Mouse (Mus musculus) myocyte (in vitro differentiated cells): Measurements from ENCODE around the gene Eipr1.

ENCODE experiments used
- CEBPB ChIP-seq: IDR thresholded peaks from 2 replicates; pipeline ENCODE4 v1.6.1; 2011; ENCODE audit warnings: mild to moderate bottlenecking, moderate library complexity; ENCODE audit not compliant: poor library complexity, insufficient read depth, severe bottlenecking
- E2F4 ChIP-seq: IDR thresholded peaks from one replicate; pipeline ENCODE4 v1.6.1; 2011; ENCODE audit warnings: mild to moderate bottlenecking, control low read depth, moderate library complexity; ENCODE audit not compliant: insufficient read depth
- MYOD1 ChIP-seq, 3 experiments: IDR thresholded peaks; one replicate each; pipeline ENCODE4 v1.6.1; 2011; ENCODE audit warnings: control low read depth in 2 of 3, low read depth in 2 of 3, mild to moderate bottlenecking in 2 of 3, moderate library complexity in 1 of 3; ENCODE audit not compliant: insufficient read length in 2 of 3, control insufficient read depth in 1 of 3
- POLR2A ChIP-seq: IDR thresholded peaks from one replicate; pipeline ENCODE4 v1.6.1; 2011; ENCODE audit warnings: low read depth, mild to moderate bottlenecking, control low read depth, moderate library complexity; ENCODE audit not compliant: insufficient read length
- POLR2AphosphoS2 ChIP-seq: IDR thresholded peaks from one replicate; pipeline ENCODE4 v1.6.1; 2011; ENCODE audit warnings: low read depth, control low read depth; ENCODE audit not compliant: insufficient read length
- TCF12 ChIP-seq: IDR thresholded peaks from one replicate; pipeline ENCODE4 v1.6.1; 2011; ENCODE audit warnings: mild to moderate bottlenecking, control low read depth; ENCODE audit not compliant: poor library complexity, insufficient read depth, severe bottlenecking
- USF1 ChIP-seq: IDR thresholded peaks from one replicate; pipeline ENCODE4 v1.6.1; 2011; ENCODE audit warnings: low read depth, mild to moderate bottlenecking, control low read depth, moderate library complexity

DNA sequence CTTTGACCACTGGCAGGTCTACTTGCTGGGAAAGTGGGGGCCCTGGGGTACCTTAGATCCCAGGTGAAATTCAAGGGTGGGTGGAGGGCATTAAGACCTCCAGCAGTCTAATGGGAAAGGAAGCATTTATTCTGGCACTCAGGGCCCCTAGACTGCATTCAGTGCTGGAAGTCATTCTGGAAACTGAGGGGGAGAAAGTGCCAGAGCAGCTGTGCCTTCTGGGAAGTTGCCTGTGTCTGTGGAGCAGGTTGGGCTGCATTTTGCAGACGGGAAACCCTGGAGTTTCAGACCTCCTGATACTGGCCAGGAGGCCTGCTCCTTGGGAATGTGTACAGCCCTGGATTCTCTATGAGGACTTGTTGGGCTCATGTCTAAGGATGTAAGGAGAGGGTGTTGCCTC lies 114.5 kb downstream of the Eipr1 start:
- TF ChIP-seq CEBPB (no peak), USF1 (no peak), MYOD1 (IDR thresholded peaks at IDR 0.05; ENCODE audit: control insufficient read depth in 1 of 3, insufficient read length in 2 of 3, low read depth in 2 of 3) (no peak), POLR2A (no peak), E2F4 (no peak), POLR2AphosphoS2 (no peak), TCF12 (no peak)
